Comparison of ENCODE assay signal across 8 mouse cellular contexts in genomic region chr10:60531349-60531748, GRCm38 (mm10).
DNase-seq lines count a peak whose midpoint lies in the region; TF ChIP-seq lines count a peak whose summit lies in the region.
"Had no signal": no experiment of that assay in that cellular context is flagged by ENCODE, and none has a peak within 500 bp of the region (broad histone marks: within the 10 kb centered on the region; RNA-seq: fewer than 3 reads in every experiment).

No protein-coding gene starts in this region.

- no peaks in the 10 kb centered on the region for H3K4me1 ChIP-seq in olfactory bulb, adult 2 months (ENCODE audit: control insufficient read depth, insufficient read depth, low read length)
- H3K4me1 ChIP-seq: heart, embryonic 13.5 days had no signal

- WGBS in olfactory bulb, adult 2 months: 40% methylated on average over 2 of the region's 2 CpGs

- no peak overlapping the region for H3K4me3 ChIP-seq in olfactory bulb, adult 2 months (ENCODE audit: insufficient read depth, low read depth, low read length)
- H3K4me3 ChIP-seq: heart, embryonic 13.5 days had no signal

- intact Hi-C loops in heart, postnatal 36 days (cut with DNase I): loop anchor here (1.0 to 2.0 kb wide), 5 partner anchors 81 to 226 kb away; partner anchors contain the start of gene Cdh23
- intact Hi-C loops in left cerebral cortex, postnatal 4 days (cut with DNase I): loop anchor here (10.0 kb wide), 1 partner anchor 153 kb away; no protein-coding TSS in a partner anchor

- no peak overlapping the region for H3K27ac ChIP-seq in olfactory bulb, adult 2 months (ENCODE audit: insufficient read depth, low read depth, low read length)
- H3K27ac ChIP-seq: heart, embryonic 13.5 days had no signal

- peak; percentile 63; the same call in 1 of the 2 replicates for TF ChIP-seq CTCF in olfactory bulb, adult 2 months (IDR thresholded peaks at IDR 0.05; ENCODE audit: insufficient read depth, low read depth, low read length)

- DNase-seq in right cerebral cortex, adult 18-20 months: peak; percentile 39
- no peak for DNase-seq in right cerebral cortex, postnatal 36 days (ENCODE audit: low spot score in 2 of 2)
- peak; percentile 56 for DNase-seq in adipocyte (ENCODE audit: low spot score)
- peak; percentile 76 for DNase-seq in embryo, embryonic 10 days (ENCODE audit: low spot score)
- DNase-seq in heart, postnatal 36 days: peak; percentile 56 to 59
- DNase-seq in left cerebral cortex, postnatal 4 days: peak; percentile 36

- TF ChIP-seq POLR2A in olfactory bulb, adult 2 months (IDR thresholded peaks at IDR 0.05; ENCODE audit: insufficient read depth, low read depth, low read length): no peak

Comparison
In these comparisons a context has a peak if more than half of its experiments do, and no peak if none do; other contexts are left out.
1. DNase-seq: peak in right cerebral cortex, adult 18-20 months (single experiment), adipocyte (single experiment), embryo, embryonic 10 days (single experiment), heart, postnatal 36 days (2 of 2) and left cerebral cortex, postnatal 4 days (single experiment); none in right cerebral cortex, postnatal 36 days (0 of 2).